Mouse (Mus musculus): ENCODE data around the gene Cav3. TPM values are rescaled to one million over a fixed set of nuclear protein-coding genes. Genes with fewer than 3 reads are reported as not detected.

Gene Cav3
- polyA plus RNA-seq (2012; rRNA removed), result 1.8 and 3.4 TPM in 2 replicates

GRCm38 (mm10) chr6:112459341-112459749 lies at the start of gene Cav3:
Gene Cav3 (plus strand): TSS chr6:112459505.

GRCm38 (mm10) chr6:112489910-112490559 lies 30.7 kb downstream of the Cav3 start, which contains the start of gene Oxtr:
Gene Oxtr (minus strand): TSS chr6:112489943.

Other genes starting within 250 kb of the Cav3 start
- 1.6 and 4.1 TPM in 2 replicates for gene Lmcd1, start 185.7 kb upstream of the Cav3 start, polyA plus RNA-seq (2012; rRNA removed)
- gene Ssu2, start 71.5 kb upstream of the Cav3 start, polyA plus RNA-seq (2012; rRNA removed), result 0.36 and 1.1 TPM in 2 replicates
- 0.28 and 0.35 TPM in 2 replicates for gene Oxtr, start 30.4 kb downstream of the Cav3 start, polyA plus RNA-seq (2012; rRNA removed)
- 15.6 and 17.7 TPM in 2 replicates for gene Rad18, start 237.2 kb downstream of the Cav3 start, polyA plus RNA-seq (2012; rRNA removed)